In genomic region chr2:90889550-90890548, GRCm38 (mm10) we compare ENCODE assay signal across 9 mouse cellular contexts. TPM values are rescaled to one million over a fixed set of nuclear protein-coding genes. Genes with fewer than 3 reads are reported as not detected.
DNase-seq lines count a peak whose midpoint lies in the region; ATAC-seq and TF ChIP-seq lines count a peak whose summit lies in the region.
"Had no signal": no experiment of that assay in that cellular context is flagged by ENCODE, and none has a peak within 500 bp of the region (broad histone marks: within the 10 kb centered on the region; RNA-seq: fewer than 3 reads in every experiment).

No protein-coding gene starts in this region.

- peak overlapping the region; percentile 82 for H3K4me2 ChIP-seq in liver, postnatal 0 days (ENCODE audit: low read depth, low read length)
- peak overlapping the region; percentile 70 for H3K4me2 ChIP-seq in neural tube, embryonic 14.5 days (ENCODE audit: low read depth, low read length)

- peak overlapping the region; percentile 67 for H3K4me3 ChIP-seq in heart, embryonic 10.5 days
- H3K4me3 ChIP-seq in liver, postnatal 0 days (ENCODE audit: low read depth, low read length) = peak overlapping the region; percentile 60
- peak overlapping the region; percentile 43 for H3K4me3 ChIP-seq in neural tube, embryonic 14.5 days (ENCODE audit: low read depth, low read length)

- H3K36me3 ChIP-seq in heart, embryonic 10.5 days = peaks cover 28% of the 10 kb centered on the region
- H3K36me3 ChIP-seq in liver, postnatal 0 days (replicated peaks; ENCODE audit: insufficient read depth, low read length) = peaks cover 2% of the 10 kb centered on the region; the same call in 1 of the 2 replicates
- H3K36me3 ChIP-seq in neural tube, embryonic 14.5 days (ENCODE audit: control insufficient read depth, insufficient read depth, low read length) = peaks cover 13% of the 10 kb centered on the region

- peak overlapping the region; percentile 47 for H3K9ac ChIP-seq in liver, postnatal 0 days (replicated peaks)
- peak overlapping the region; percentile 58 for H3K9ac ChIP-seq in neural tube, embryonic 14.5 days (replicated peaks; ENCODE audit: low read depth, low read length)

- DNase-seq in heart, embryonic 10.5 days (ENCODE audit: low spot score) = peak; percentile 85
- DNase-seq in heart, adult 8-10 months (ENCODE audit: low spot score) = no peak
- DNase-seq in gastrocnemius, postnatal 25 days = peak; percentile 32
- peak; percentile 58 for DNase-seq in kidney, adult 18-20 months
- peak; percentile 65 for DNase-seq in liver, postnatal 0 days
- DNase-seq in testis, postnatal 14 days (ENCODE audit: low spot score) = peak; percentile 82

- 3% methylated on average over 133 of the region's 133 CpGs for WGBS in heart, embryonic 10.5 days
- 4% methylated on average over 114 of the region's 133 CpGs for WGBS in liver, postnatal 0 days (ENCODE audit: insufficient replicate concordance)
- WGBS in neural tube, embryonic 14.5 days = 3% methylated on average over 108 of the region's 133 CpGs

- peak overlapping the region; percentile 91 for H3K27ac ChIP-seq in heart, embryonic 10.5 days
- H3K27ac ChIP-seq in liver, postnatal 0 days (ENCODE audit: low read depth) = no peak overlapping the region; the same call in 1 of the 2 replicates
- peak overlapping the region; percentile 70 for H3K27ac ChIP-seq in neural tube, embryonic 14.5 days (ENCODE audit: low read depth, low read length)

- no peak for TF ChIP-seq EP300 in liver, postnatal 0 days (IDR thresholded peaks at IDR 0.05; ENCODE audit: low read depth)

- no peaks in the 10 kb centered on the region for H3K9me3 ChIP-seq in heart, embryonic 10.5 days
- no peaks in the 10 kb centered on the region for H3K9me3 ChIP-seq in liver, postnatal 0 days (ENCODE audit: low read length)
- no peaks in the 10 kb centered on the region for H3K9me3 ChIP-seq in neural tube, embryonic 14.5 days (ENCODE audit: control insufficient read depth, low read length)

- peaks cover 47% of the 10 kb centered on the region for H3K27me3 ChIP-seq in heart, embryonic 10.5 days (ENCODE audit: insufficient read depth, poor library complexity, severe bottlenecking)
- H3K27me3 ChIP-seq in liver, postnatal 0 days (ENCODE audit: insufficient read depth, low read length) = peaks cover 53% of the 10 kb centered on the region
- peaks cover 7% of the 10 kb centered on the region for H3K27me3 ChIP-seq in neural tube, embryonic 14.5 days (ENCODE audit: control insufficient read depth, insufficient read depth, low read length)

- peaks cover 55% of the 10 kb centered on the region for H3K4me1 ChIP-seq in heart, embryonic 10.5 days
- peaks cover 29% of the 10 kb centered on the region for H3K4me1 ChIP-seq in liver, postnatal 0 days (ENCODE audit: insufficient read depth)
- peaks cover 28% of the 10 kb centered on the region for H3K4me1 ChIP-seq in neural tube, embryonic 14.5 days (ENCODE audit: control insufficient read depth, insufficient read depth, low read length)

- TF ChIP-seq CTCF in liver, postnatal 0 days (IDR thresholded peaks at IDR 0.05; ENCODE audit: low read depth) = no peak

- ATAC-seq in common myeloid progenitor, adult 5-6 weeks (replicated peaks; ENCODE audit: low read depth, poor library complexity, severe bottlenecking) = peak; percentile 22
- peak; percentile 78 for ATAC-seq in liver, postnatal 0 days
- ATAC-seq in neural tube, embryonic 14.5 days (ENCODE audit: low read depth) = peak; percentile 66

RNA-seq across cellular contexts. Expression of gene C1qtnf4, which starts 4.2 kb away (rescaled TPM):
- 8.6 and 11.1 TPM in 2 replicates for polyA plus RNA-seq in heart, embryonic 10.5 days (2016; fragmentation: Nextera tagmentation; extraction: Ambion mirVana)
- total RNA-seq in heart, adult 8-10 months (2022) = 1 to 10 TPM; 2.6 to 4.9 (median 3.5) TPM
- not detected in 2 replicates for total RNA-seq in common myeloid progenitor, adult 5-6 weeks (2017)
- 1 to 10 TPM; 3.2 to 4.3 TPM for total RNA-seq in gastrocnemius, postnatal 25 days (2021)
- 2.9 and 3.1 TPM in 2 replicates for polyA plus RNA-seq in liver, postnatal 0 days (2015; fragmentation: Nextera tagmentation; extraction: Ambion mirVana)
- polyA plus RNA-seq in neural tube, embryonic 14.5 days (2014; fragmentation: Nextera tagmentation; extraction: Ambion mirVana) = 135 and 143 TPM in 2 replicates
- total RNA-seq: CH12.LX had no signal

RNA-seq across cellular contexts. Expression of gene Kbtbd4, which starts 14.7 kb away (rescaled TPM):
- polyA plus RNA-seq in heart, embryonic 10.5 days (2016; fragmentation: Nextera tagmentation; extraction: Ambion mirVana) = 33.2 and 42.2 TPM in 2 replicates
- 10 to 100 TPM; 21.7 to 28.3 (median 24.5) TPM for total RNA-seq in heart, adult 8-10 months (2022)
- 26.1 and 35.8 TPM in 2 replicates for total RNA-seq in common myeloid progenitor, adult 5-6 weeks (2017)
- total RNA-seq in gastrocnemius, postnatal 25 days (2021) = 10 to 100 TPM; 12.1 to 15.4 TPM
- polyA plus RNA-seq in liver, postnatal 0 days (2015; fragmentation: Nextera tagmentation; extraction: Ambion mirVana) = 8.7 and 9.8 TPM in 2 replicates
- polyA plus RNA-seq in neural tube, embryonic 14.5 days (2014; fragmentation: Nextera tagmentation; extraction: Ambion mirVana) = 47.5 and 50.4 TPM in 2 replicates

RNA-seq across cellular contexts. Expression of gene Ndufs3, which starts 14.8 kb away (rescaled TPM):
- polyA plus RNA-seq in heart, embryonic 10.5 days (2016; fragmentation: Nextera tagmentation; extraction: Ambion mirVana) = 276 and 329 TPM in 2 replicates
- 1,000 to 10,000 TPM in 1 of 4 experiments, 100 to 1,000 TPM in 3; 876 to 1,074 (median 969) TPM for total RNA-seq in heart, adult 8-10 months (2022)
- total RNA-seq in common myeloid progenitor, adult 5-6 weeks (2017) = 77.5 and 102 TPM in 2 replicates
- total RNA-seq in gastrocnemius, postnatal 25 days (2021) = 100 to 1,000 TPM; 455 to 488 TPM
- 196 and 199 TPM in 2 replicates for polyA plus RNA-seq in liver, postnatal 0 days (2015; fragmentation: Nextera tagmentation; extraction: Ambion mirVana)
- polyA plus RNA-seq in neural tube, embryonic 14.5 days (2014; fragmentation: Nextera tagmentation; extraction: Ambion mirVana) = 229 and 259 TPM in 2 replicates

RNA-seq across cellular contexts. Expression of gene Mtch2, which starts 42.9 kb away (rescaled TPM):
- 252 and 254 TPM in 2 replicates for polyA plus RNA-seq in heart, embryonic 10.5 days (2016; fragmentation: Nextera tagmentation; extraction: Ambion mirVana)
- total RNA-seq in heart, adult 8-10 months (2022) = 100 to 1,000 TPM; 165 to 183 (median 182) TPM
- total RNA-seq in common myeloid progenitor, adult 5-6 weeks (2017) = 139 and 181 TPM in 2 replicates
- 100 to 1,000 TPM; 164 to 165 TPM for total RNA-seq in gastrocnemius, postnatal 25 days (2021)
- polyA plus RNA-seq in liver, postnatal 0 days (2015; fragmentation: Nextera tagmentation; extraction: Ambion mirVana) = 182 and 184 TPM in 2 replicates
- 277 and 280 TPM in 2 replicates for polyA plus RNA-seq in neural tube, embryonic 14.5 days (2014; fragmentation: Nextera tagmentation; extraction: Ambion mirVana)

RNA-seq across cellular contexts. Expression of gene Celf1, which starts 50.3 kb away (rescaled TPM):
- 128 and 155 TPM in 2 replicates for polyA plus RNA-seq in heart, embryonic 10.5 days (2016; fragmentation: Nextera tagmentation; extraction: Ambion mirVana)
- 10 to 100 TPM; 68.9 to 76.7 (median 74.4) TPM for total RNA-seq in heart, adult 8-10 months (2022)
- 38.8 and 52.0 TPM in 2 replicates for total RNA-seq in common myeloid progenitor, adult 5-6 weeks (2017)
- 10 to 100 TPM; 39.5 to 54.5 TPM for total RNA-seq in gastrocnemius, postnatal 25 days (2021)
- 26.0 and 29.4 TPM in 2 replicates for polyA plus RNA-seq in liver, postnatal 0 days (2015; fragmentation: Nextera tagmentation; extraction: Ambion mirVana)
- polyA plus RNA-seq in neural tube, embryonic 14.5 days (2014; fragmentation: Nextera tagmentation; extraction: Ambion mirVana) = 77.6 and 80.8 TPM in 2 replicates

Comparison
In these comparisons a context has a peak if more than half of its experiments do, and no peak if none do; other contexts are left out.
1. ATAC-seq: peak in every context shown above with its lines; median percentile 78 in liver, postnatal 0 days; 66 in neural tube, embryonic 14.5 days; 22 in common myeloid progenitor, adult 5-6 weeks.